Mouse (Mus musculus) kidney, postnatal 0 days (tissue): ENCODE results near the gene Mark2. TPM values are rescaled to one million over a fixed set of nuclear protein-coding genes. Genes with fewer than 3 reads are reported as not detected.
A peak's percentile ranks its signal among the peaks of the same experiment; 100 is the strongest.

Experiments used
- ATAC-seq: fragments of 200-750 bp; cut with Nextera tagmentation; replicated peaks from 2 replicates; pipeline ENCODE4 v1.8.0; 2017; ENCODE audit warnings: low read depth, moderate number of reproducible peaks, moderate TSS enrichment, moderate library complexity; ENCODE audit not compliant: low FRiP score
- DNase-seq: peaks from one replicate; pipeline ENCODE4 v3.0.0-alpha.2; 2016; ENCODE audit warnings: low spot score
- H3K27ac ChIP-seq: fragments of 300-500 bp; sonication (generic); 2 replicates; pipeline ENCODE4 v1.5.1; 2014; ENCODE audit warnings: mild to moderate bottlenecking
- H3K27me3 ChIP-seq: fragments of 300-500 bp; sonication (generic); 2 replicates; pipeline ENCODE4 v1.6.1; 2014; ENCODE audit warnings: low read length, mixed read lengths; ENCODE audit not compliant: insufficient read depth
- H3K36me3 ChIP-seq: fragments of 300-500 bp; sonication (generic); 2 replicates; pipeline ENCODE4 v1.6.1; 2014; ENCODE audit warnings: low read length, mixed read lengths; ENCODE audit not compliant: insufficient read depth
- H3K4me1 ChIP-seq: fragments of 300-500 bp; sonication (generic); replicated peaks from 2 replicates; pipeline ENCODE4 v1.6.1; 2014; ENCODE audit warnings: antibody characterized with exemption, low read length, mixed read lengths; ENCODE audit not compliant: insufficient read depth
- H3K4me2 ChIP-seq: fragments of 300-500 bp; sonication (generic); 2 replicates; pipeline ENCODE4 v1.6.1; 2014; ENCODE audit warnings: mild to moderate bottlenecking, low read length, moderate library complexity, mixed read lengths
- H3K4me3 ChIP-seq: fragments of 300-500 bp; sonication (generic); replicated peaks from 2 replicates; pipeline ENCODE4 v1.5.1; 2014; ENCODE audit warnings: low read depth, low read length
- H3K9ac ChIP-seq: fragments of 300-500 bp; sonication (generic); 2 replicates; pipeline ENCODE4 v1.6.1; 2014; ENCODE audit warnings: low read depth, low read length
- H3K9me3 ChIP-seq: fragments of 300-500 bp; sonication (generic); replicated peaks from 2 replicates; pipeline ENCODE4 v1.6.1; 2016; ENCODE audit warnings: low read length, inconsistent platforms, mixed read lengths
- CTCF ChIP-seq: IDR thresholded peaks from 2 replicates; pipeline ENCODE4 v1.5.1; 2016; ENCODE audit warnings: antibody characterized with exemption, low read depth, mild to moderate bottlenecking, moderate library complexity
- WGBS: fragments of 180-500 bp; shearing (Covaris S2); extraction: QIAGEN DNeasy Blood & Tissue Kit; methylation state at CpG from one replicate; pipeline ENCODE4 v1.1.7; 2014; 5-methylcytosine and 5-hydroxymethylcytosine counted together
- polyA plus RNA-seq: library from polyadenylated mRNA; unstranded; fragments of >200 nt; fragmentation: Nextera tagmentation; extraction: Ambion mirVana; gene quantifications from 2 replicates; pipeline ENCODE4 v1.2.1, GENCODE M21; 2015

Gene Mark2
- 32.9 and 35.5 TPM in 2 replicates for polyA plus RNA-seq

GRCm38 (mm10) chr19:7341512-7342397 lies at the start of gene Mark2:
Gene Mark2, minus strand, starts transcription at chr19:7341860.
- Histone ChIP-seq H3K9ac (peak within 1 kb of the TSS; percentile 88), H3K4me1 (peaks cover 26% of the 10 kb centered on the region), H3K36me3 (no peaks in the 10 kb centered on the region), H3K9me3 (no peaks in the 10 kb centered on the region), H3K4me2 (peak within 1 kb of the TSS; percentile 87), H3K27ac (peak within 1 kb of the TSS; percentile 88), H3K27me3 (no peaks in the 10 kb centered on the region), H3K4me3 (peak within 1 kb of the TSS; percentile 75)
- no peak for TF ChIP-seq CTCF
- WGBS = 1% methylated on average over 61 of the region's 63 CpGs
- DNase-seq = peak; percentile 100
- ATAC-seq = peak; percentile 94

- ATAC-seq (no peak), DNase-seq (no peak)
- H3K4me3 ChIP-seq = no peak overlapping the region
- H3K4me2 ChIP-seq = no peak overlapping the region
- H3K4me1 ChIP-seq = no peaks in the 10 kb centered on the region
- H3K27me3 ChIP-seq = no peaks in the 10 kb centered on the region
- no peak overlapping the region for H3K27ac ChIP-seq
- WGBS = 70% methylated on average over 6 of the region's 6 CpGs
- no peaks in the 10 kb centered on the region for H3K36me3 ChIP-seq
- H3K9ac ChIP-seq = no peak overlapping the region
- H3K9me3 ChIP-seq = 0 out of 2 replicates have a peak, but pooled peaks cover 6% of the 10 kb centered on the region
- TF ChIP-seq CTCF = no peak
Observed at GRCm38 (mm10) chr19:7388488-7388887, 46.8 kb upstream of the Mark2 start.

- WGBS = 70% methylated on average over 2 of the region's 2 CpGs
- Histone ChIP-seq H3K9ac (no peak overlapping the region), H3K4me3 (no peak overlapping the region), H3K4me1 (peaks cover 8% of the 10 kb centered on the region), H3K36me3 (no peaks in the 10 kb centered on the region), H3K27me3 (no peaks in the 10 kb centered on the region), H3K27ac (no peak overlapping the region), H3K4me2 (no peak overlapping the region), H3K9me3 (0 out of 2 replicates have a peak, but pooled peaks cover 4% of the 10 kb centered on the region)
- no peak for TF ChIP-seq CTCF
- ATAC-seq (no peak), DNase-seq (no peak)
Observed at GRCm38 (mm10) chr19:7386042-7386441, 44.4 kb upstream of the Mark2 start.

GRCm38 (mm10) chr19:7382903-7383865 lies 41.5 kb upstream of the Mark2 start, which contains the start of gene Spindoc:
Gene Spindoc, minus strand, starts transcription at chr19:7382994.
- no peaks in the 10 kb centered on the region for H3K27me3 ChIP-seq
- under 1% methylated on average over 49 of the region's 52 CpGs for WGBS
- peak; percentile 98 for ATAC-seq
- H3K4me1 ChIP-seq = peaks cover 9% of the 10 kb centered on the region
- no peak for TF ChIP-seq CTCF
- peak within 1 kb of the TSS; percentile 68 for H3K4me2 ChIP-seq
- peak within 1 kb of the TSS; percentile 94 for H3K9ac ChIP-seq
- H3K9me3 ChIP-seq = 0 out of 2 replicates have a peak, but pooled peaks cover 3% of the 10 kb centered on the region
- H3K27ac ChIP-seq = peak within 1 kb of the TSS; percentile 93
- peak; percentile 97 for DNase-seq
- H3K36me3 ChIP-seq = no peaks in the 10 kb centered on the region
- H3K4me3 ChIP-seq = peak within 1 kb of the TSS; percentile 98

GRCm38 (mm10) chr19:7382248-7382902 lies 40.7 kb upstream of the Mark2 start:
- Histone ChIP-seq H3K4me1 (peaks cover 9% of the 10 kb centered on the region), H3K4me3 (peak overlapping the region; percentile 98), H3K27me3 (no peaks in the 10 kb centered on the region), H3K4me2 (peak overlapping the region; percentile 68), H3K9me3 (no peaks in the 10 kb centered on the region), H3K27ac (peak overlapping the region; percentile 93), H3K36me3 (no peaks in the 10 kb centered on the region), H3K9ac (peak overlapping the region; percentile 94)
- under 1% methylated on average over 43 of the region's 60 CpGs for WGBS
- peak; percentile 31; the same call in 1 of the 2 replicates for TF ChIP-seq CTCF
- ATAC-seq (peak; percentile 58), DNase-seq (peak; percentile 86)
